Mouse (Mus musculus) midbrain, embryonic 14.5 days (tissue): ENCODE measurements at regions not wholly inside any gene's neighbourhood (a gene's known extent, or its start where the extent isn't known, plus 50 kb on each side); places are given as distances from the start of the nearest gene placed in this dataset.

Experiments
- ATAC-seq: fragments of 200-750 bp; cut with Nextera tagmentation; 2 replicates; pipeline ENCODE4 v1.8.0; 2017; ENCODE audit warnings: moderate number of reproducible peaks, moderate library complexity; ENCODE audit not compliant: low FRiP score, low TSS enrichment
- DNase-seq: peaks from one replicate; pipeline ENCODE4 v3.0.0-alpha.2; 2015
- H3K27ac ChIP-seq: fragments of 300-500 bp; sonication (generic); replicated peaks from 2 replicates; pipeline ENCODE4 v1.5.1; 2014; ENCODE audit warnings: mild to moderate bottlenecking, low read depth, low read length, moderate library complexity
- H3K27me3 ChIP-seq: fragments of 300-500 bp; sonication (generic); 2 replicates; pipeline ENCODE4 v1.6.1; 2014; ENCODE audit warnings: low read length, control low read depth, mixed read lengths; ENCODE audit not compliant: control insufficient read depth, insufficient read depth
- H3K36me3 ChIP-seq: fragments of 300-500 bp; sonication (generic); 2 replicates; pipeline ENCODE4 v1.6.1; 2014; ENCODE audit warnings: low read length, control low read depth; ENCODE audit not compliant: control insufficient read depth, insufficient read depth
- H3K4me1 ChIP-seq: fragments of 300-500 bp; sonication (generic); 2 replicates; pipeline ENCODE4 v1.6.1; 2014; ENCODE audit warnings: mild to moderate bottlenecking, antibody characterized with exemption, low read length, control low read depth; ENCODE audit not compliant: control insufficient read depth, insufficient read depth
- H3K4me2 ChIP-seq: fragments of 300-500 bp; sonication (generic); 2 replicates; pipeline ENCODE4 v1.6.1; 2014; ENCODE audit warnings: mild to moderate bottlenecking, low read length, moderate library complexity
- H3K4me3 ChIP-seq: fragments of 300-500 bp; sonication (generic); replicated peaks from 2 replicates; pipeline ENCODE4 v1.5.1; 2014; ENCODE audit warnings: low read depth, low read length
- H3K9ac ChIP-seq: fragments of 300-500 bp; sonication (generic); replicated peaks from 2 replicates; pipeline ENCODE4 v1.6.1; 2014; ENCODE audit warnings: mild to moderate bottlenecking, low read length, moderate library complexity
- H3K9me3 ChIP-seq: fragments of 300-500 bp; sonication (generic); 2 replicates; pipeline ENCODE4 v1.6.1; 2016; ENCODE audit warnings: low read length, control low read depth, mixed read lengths; ENCODE audit not compliant: control insufficient read depth
- WGBS: fragments of 180-500 bp; shearing (Covaris S2); extraction: QIAGEN DNeasy Blood & Tissue Kit; methylation state at CpG from one replicate; pipeline ENCODE4 v1.1.7; 2014; 5-methylcytosine and 5-hydroxymethylcytosine counted together

GRCm38 (mm10) chr1:167969985-167970384 lies 280.9 kb downstream of the Lmx1a start:
- H3K4me3 ChIP-seq, result no peak overlapping the region
- no peaks in the 10 kb centered on the region for H3K9me3 ChIP-seq
- H3K27me3 ChIP-seq, result no peaks in the 10 kb centered on the region
- H3K36me3 ChIP-seq, result no peaks in the 10 kb centered on the region
- H3K4me2 ChIP-seq, result no peak overlapping the region
- DNase-seq (peak; percentile 25), ATAC-seq (no peak)
- no peak overlapping the region for H3K27ac ChIP-seq
- no peak overlapping the region for H3K9ac ChIP-seq
- H3K4me1 ChIP-seq, result no peaks in the 10 kb centered on the region
- WGBS, result 25% methylated on average over 5 of the region's 5 CpGs

- Histone ChIP-seq H3K27ac (no peak overlapping the region), H3K36me3 (no peaks in the 10 kb centered on the region), H3K4me1 (no peaks in the 10 kb centered on the region), H3K4me2 (no peak overlapping the region), H3K4me3 (no peak overlapping the region), H3K9ac (no peak overlapping the region), H3K9me3 (no peaks in the 10 kb centered on the region), H3K27me3 (no peaks in the 10 kb centered on the region)
- ATAC-seq, result no peak
- 91% methylated on average over 3 of the region's 3 CpGs for WGBS
- DNase-seq, result no peak
These were observed 287.7 kb downstream of the Lmx1a start for GRCm38 (mm10) chr1:167976708-167977107.

DNA sequence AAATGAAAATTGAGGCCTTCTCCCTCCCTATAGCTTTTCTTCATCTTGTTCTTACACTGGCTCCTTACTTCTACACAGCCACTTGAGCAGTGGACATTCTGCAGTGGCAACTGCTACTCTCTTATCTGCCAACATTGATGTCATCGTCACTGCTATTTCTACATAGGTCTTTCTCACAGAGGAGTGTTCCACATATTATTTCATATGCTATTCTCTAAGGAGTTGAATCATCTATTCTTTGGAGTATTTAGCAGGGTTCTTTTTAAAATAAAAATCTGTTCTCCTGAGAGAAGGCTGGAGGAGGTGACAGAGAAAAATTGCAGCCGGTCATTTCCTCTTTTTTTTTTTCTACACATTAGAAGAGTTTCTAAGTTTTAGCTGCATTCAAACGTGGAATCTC lies 290.1 kb downstream of the Lmx1a start:
- ATAC-seq (no peak), DNase-seq (no peak)
- H3K4me2 ChIP-seq, result no peak overlapping the region
- no peaks in the 10 kb centered on the region for H3K27me3 ChIP-seq
- no peaks in the 10 kb centered on the region for H3K9me3 ChIP-seq
- no peak overlapping the region for H3K9ac ChIP-seq
- H3K4me1 ChIP-seq, result no peaks in the 10 kb centered on the region
- no peak overlapping the region for H3K4me3 ChIP-seq
- WGBS, result 90% methylated on average over 3 of the region's 3 CpGs
- H3K36me3 ChIP-seq, result no peaks in the 10 kb centered on the region
- no peak overlapping the region for H3K27ac ChIP-seq

DNA sequence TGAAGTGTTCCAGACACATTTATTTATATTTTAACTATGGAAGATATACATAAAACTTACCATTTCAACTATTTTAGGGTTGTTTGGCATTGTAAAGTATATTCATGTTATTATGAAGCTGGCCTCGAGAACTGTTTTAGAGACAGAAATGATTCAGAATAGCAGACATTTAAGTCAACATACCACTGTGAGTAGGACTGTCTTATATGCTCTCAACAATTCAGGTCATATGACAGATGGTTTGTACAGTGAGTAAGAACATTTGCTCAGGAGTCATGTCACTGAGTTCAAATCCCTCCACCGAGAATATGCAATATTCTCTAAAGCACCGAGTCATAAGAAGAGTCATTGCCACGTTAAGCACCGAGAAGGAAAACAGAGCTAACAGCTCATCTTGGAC lies 290.6 kb downstream of the Lmx1a start:
- DNase-seq (no peak), ATAC-seq (no peak)
- 90% methylated on average over 5 of the region's 5 CpGs for WGBS
- Histone ChIP-seq H3K27me3 (no peaks in the 10 kb centered on the region), H3K27ac (no peak overlapping the region), H3K4me1 (no peaks in the 10 kb centered on the region), H3K4me2 (no peak overlapping the region), H3K36me3 (no peaks in the 10 kb centered on the region), H3K9ac (no peak overlapping the region), H3K9me3 (no peaks in the 10 kb centered on the region), H3K4me3 (no peak overlapping the region)

GRCm38 (mm10) chr1:167981292-167981691 lies 292.3 kb downstream of the Lmx1a start:
- ATAC-seq (no peak), DNase-seq (no peak)
- Histone ChIP-seq H3K9me3 (no peaks in the 10 kb centered on the region), H3K4me3 (no peak overlapping the region), H3K27me3 (no peaks in the 10 kb centered on the region), H3K27ac (no peak overlapping the region), H3K4me2 (no peak overlapping the region), H3K9ac (no peak overlapping the region), H3K4me1 (no peaks in the 10 kb centered on the region), H3K36me3 (no peaks in the 10 kb centered on the region)
- 94% methylated on average over 2 of the region's 2 CpGs for WGBS

- no peak overlapping the region for H3K27ac ChIP-seq
- no peak overlapping the region for H3K4me3 ChIP-seq
- H3K4me1 ChIP-seq, result no peaks in the 10 kb centered on the region
- no peaks in the 10 kb centered on the region for H3K36me3 ChIP-seq
- no peaks in the 10 kb centered on the region for H3K9me3 ChIP-seq
- H3K27me3 ChIP-seq, result no peaks in the 10 kb centered on the region
- H3K4me2 ChIP-seq, result no peak overlapping the region
- DNase-seq (no peak), ATAC-seq (no peak)
- no peak overlapping the region for H3K9ac ChIP-seq
- 84% methylated on average over 3 of the region's 3 CpGs for WGBS
These were observed 318.4 kb downstream of the Lmx1a start for GRCm38 (mm10) chr1:168007456-168007855.

DNA sequence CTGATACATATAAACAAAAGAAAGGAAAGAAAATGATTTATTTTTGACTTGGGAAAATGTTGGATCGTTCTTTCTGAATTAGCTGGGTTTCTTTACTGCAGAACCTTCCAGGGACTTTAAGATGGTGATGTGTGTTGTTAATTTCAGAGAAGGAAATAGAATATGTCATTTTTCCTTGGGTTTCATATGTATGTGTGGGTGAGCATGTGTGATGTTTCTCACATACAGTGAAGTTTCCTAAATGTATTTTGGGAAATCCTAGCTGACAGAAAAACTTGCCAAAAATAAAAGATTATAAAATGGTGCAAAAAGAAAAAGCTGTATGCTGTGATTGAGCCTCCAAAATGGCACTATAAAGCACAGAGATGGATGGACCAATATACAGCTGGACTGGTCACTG lies 319.2 kb downstream of the Lmx1a start:
- H3K9me3 ChIP-seq, result no peaks in the 10 kb centered on the region
- DNase-seq, result no peak
- H3K27me3 ChIP-seq, result no peaks in the 10 kb centered on the region
- no peak overlapping the region for H3K27ac ChIP-seq
- H3K4me3 ChIP-seq, result no peak overlapping the region
- H3K4me2 ChIP-seq, result no peak overlapping the region
- H3K36me3 ChIP-seq, result no peaks in the 10 kb centered on the region
- 93% methylated on average over 1 of the region's 1 CpGs for WGBS
- ATAC-seq, result no peak
- H3K4me1 ChIP-seq, result no peaks in the 10 kb centered on the region
- H3K9ac ChIP-seq, result no peak overlapping the region

DNA sequence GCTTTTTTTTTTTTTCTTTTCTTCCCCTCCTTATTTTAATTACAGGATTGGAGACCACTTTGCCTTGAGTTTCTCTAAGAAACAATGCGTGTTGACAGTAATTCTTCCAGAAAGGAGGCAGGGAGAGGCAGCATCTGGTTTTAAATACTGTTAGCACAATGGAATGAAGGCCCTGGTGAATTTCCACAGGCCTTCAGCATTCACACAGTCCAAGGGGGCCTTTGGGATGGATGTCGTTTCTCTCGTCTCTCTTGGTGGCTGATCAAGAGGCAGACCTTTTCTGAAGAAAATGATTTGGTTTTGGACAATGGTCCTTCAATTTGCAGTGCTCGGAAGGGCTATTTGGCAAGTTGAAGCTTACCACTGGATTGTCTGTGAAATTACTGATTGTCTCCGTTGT lies 321.4 kb downstream of the Lmx1a start:
- H3K27ac ChIP-seq, result no peak overlapping the region
- H3K9ac ChIP-seq, result no peak overlapping the region
- no peak overlapping the region for H3K4me2 ChIP-seq
- H3K27me3 ChIP-seq, result no peaks in the 10 kb centered on the region
- ATAC-seq, result no peak
- H3K9me3 ChIP-seq, result no peaks in the 10 kb centered on the region
- DNase-seq, result no peak
- 39% methylated on average over 5 of the region's 5 CpGs for WGBS
- H3K4me1 ChIP-seq, result no peaks in the 10 kb centered on the region
- H3K4me3 ChIP-seq, result no peak overlapping the region
- H3K36me3 ChIP-seq, result no peaks in the 10 kb centered on the region

DNA sequence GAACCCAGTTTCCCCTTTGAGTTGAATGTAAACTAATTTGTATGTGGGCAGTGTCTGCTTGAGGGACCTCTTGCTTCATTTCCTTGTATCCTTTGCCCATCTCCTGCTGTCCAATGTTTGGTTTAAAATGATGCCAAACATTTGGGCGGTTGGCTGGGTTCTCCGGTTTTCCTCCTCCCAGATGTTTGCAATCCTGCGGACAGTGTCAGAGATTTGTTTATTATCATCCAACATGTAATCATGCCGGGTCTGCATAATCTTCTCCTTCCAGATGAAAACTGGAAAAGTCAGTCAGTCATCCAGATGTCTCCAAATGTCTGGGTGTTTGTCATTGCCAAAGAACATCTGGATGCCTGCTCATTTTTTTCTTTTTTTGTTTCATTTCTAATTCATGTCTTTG lies 323.0 kb downstream of the Lmx1a start:
- DNase-seq (no peak), ATAC-seq (no peak)
- no peak overlapping the region for H3K27ac ChIP-seq
- H3K9me3 ChIP-seq, result no peaks in the 10 kb centered on the region
- H3K27me3 ChIP-seq, result no peaks in the 10 kb centered on the region
- H3K4me2 ChIP-seq, result no peak overlapping the region
- H3K4me1 ChIP-seq, result no peaks in the 10 kb centered on the region
- no peak overlapping the region for H3K9ac ChIP-seq
- H3K36me3 ChIP-seq, result no peaks in the 10 kb centered on the region
- WGBS, result 97% methylated on average over 4 of the region's 4 CpGs
- H3K4me3 ChIP-seq, result no peak overlapping the region
